Mouse (Mus musculus): Measurements from ENCODE around the gene Aurkaip1. TPM values are rescaled to one million over a fixed set of nuclear protein-coding genes. Genes with fewer than 3 reads are reported as not detected.

Aurkaip1 gene
- polyA plus RNA-seq, 1 experiment from 2014 or later: 146 TPM

DNA sequence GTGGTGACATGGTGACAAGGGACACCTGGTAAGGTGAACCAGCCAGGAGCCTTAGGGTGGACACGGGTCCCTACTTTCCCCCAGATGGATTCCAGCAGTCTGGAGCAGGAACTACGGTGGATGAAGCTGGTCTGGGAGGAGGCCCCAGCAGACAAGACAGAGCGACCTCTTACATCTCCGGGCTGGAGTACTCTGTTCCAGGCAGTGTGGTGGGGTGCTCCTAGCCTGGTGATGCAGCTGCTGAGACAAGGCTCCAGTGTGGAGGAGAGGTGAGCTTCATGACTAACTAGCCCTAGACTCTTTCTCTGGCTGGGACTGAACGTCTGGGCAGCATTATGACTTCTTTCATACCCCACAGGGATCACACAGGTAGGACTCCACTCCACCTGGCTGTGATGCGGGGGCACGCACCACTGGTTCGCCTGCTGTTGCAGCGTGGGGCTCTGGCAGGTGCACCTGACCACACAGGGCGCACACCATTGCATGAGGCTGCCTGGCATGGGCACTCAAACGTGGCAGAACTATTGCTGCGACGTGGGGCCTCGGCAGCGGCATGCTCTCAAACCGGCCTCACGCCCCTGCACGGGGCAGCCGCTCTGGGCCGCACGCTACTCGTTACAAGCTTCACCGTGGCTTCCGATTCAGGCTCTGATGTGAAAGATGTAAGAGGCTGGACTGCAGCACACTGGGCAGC, 39.7 kb upstream of the Aurkaip1 start:
- no peaks in the 10 kb centered on the region for H3K36me3 ChIP-seq (ENCODE audit: control insufficient read depth, insufficient read depth, low read length)
- 69% methylated on average over 24 of the region's 24 CpGs for WGBS
- H3K27ac ChIP-seq (ENCODE audit: low read length): no peak overlapping the region
- no peak overlapping the region for H3K9ac ChIP-seq (ENCODE audit: low read length)
- H3K4me3 ChIP-seq (ENCODE audit: low read length): no peak overlapping the region
- no peaks in the 10 kb centered on the region for H3K9me3 ChIP-seq (ENCODE audit: control insufficient read depth, low read length)
- no peak overlapping the region for H3K4me2 ChIP-seq (ENCODE audit: low read depth, low read length)
- H3K27me3 ChIP-seq (ENCODE audit: control insufficient read depth, insufficient read depth, low read depth, low read length): no peaks in the 10 kb centered on the region
- ATAC-seq (ENCODE audit: low read depth): no peak
- H3K4me1 ChIP-seq (replicated peaks; ENCODE audit: control insufficient read depth, insufficient read depth, low read length): no peaks in the 10 kb centered on the region

DNA sequence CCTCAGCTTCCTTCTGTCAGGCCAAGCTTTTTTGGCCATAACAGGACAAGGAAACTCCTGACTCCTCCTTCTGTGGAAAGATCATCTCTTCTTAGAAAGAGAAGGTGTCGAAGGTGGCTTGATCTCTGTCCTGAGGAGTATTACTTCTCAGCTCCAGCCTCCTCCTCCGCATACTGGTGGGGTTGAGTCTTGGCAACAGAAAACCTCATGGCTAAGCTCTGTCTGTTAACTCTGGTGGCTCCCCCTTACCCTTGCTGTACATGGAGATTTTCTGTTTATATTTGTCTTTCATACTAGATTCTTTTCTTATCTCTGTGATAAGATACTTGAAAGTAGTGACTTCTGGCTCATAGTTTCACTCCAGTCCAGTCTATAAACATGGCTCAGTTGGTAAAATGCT, 37.3 kb upstream of the Aurkaip1 start:
- no peaks in the 10 kb centered on the region for H3K9me3 ChIP-seq (ENCODE audit: control insufficient read depth, low read length)
- peak; percentile 47; the same call in 1 of the 2 replicates for ATAC-seq (ENCODE audit: low read depth)
- 45% methylated on average over 2 of the region's 2 CpGs for WGBS

DNA sequence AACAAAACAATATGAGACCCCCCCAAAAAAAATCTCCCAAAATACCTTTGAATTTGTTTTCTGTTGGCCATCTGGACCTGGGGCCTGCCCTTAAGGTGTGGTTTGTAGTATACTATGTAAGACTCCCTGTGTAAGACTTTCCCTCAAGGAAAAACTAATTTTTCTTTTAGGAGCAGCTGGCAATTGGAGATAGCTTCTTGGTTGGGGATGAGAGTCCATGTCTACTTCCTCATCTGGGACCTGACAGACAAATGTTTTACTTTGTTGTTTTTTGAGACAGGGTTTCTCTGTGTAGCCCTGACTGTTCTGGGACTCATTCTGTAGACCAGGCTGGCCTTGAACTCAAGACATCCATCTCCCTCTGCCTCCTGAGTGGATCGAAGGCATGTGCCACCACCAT, 29.0 kb upstream of the Aurkaip1 start:
- Histone ChIP-seq H3K9me3 (ENCODE audit: control insufficient read depth, low read length) (no peaks in the 10 kb centered on the region), H3K9ac (ENCODE audit: low read length) (no peak overlapping the region), H3K27ac (ENCODE audit: low read length) (no peak overlapping the region), H3K4me1 (replicated peaks; ENCODE audit: control insufficient read depth, insufficient read depth, low read length) (peaks cover 12% of the 10 kb centered on the region), H3K27me3 (ENCODE audit: control insufficient read depth, insufficient read depth, low read depth, low read length) (no peaks in the 10 kb centered on the region; the same call in 1 of the 2 replicates), H3K4me2 (ENCODE audit: low read depth, low read length) (no peak overlapping the region), H3K4me3 (ENCODE audit: low read length) (no peak overlapping the region), H3K36me3 (ENCODE audit: control insufficient read depth, insufficient read depth, low read length) (no peaks in the 10 kb centered on the region)
- no peak for ATAC-seq (ENCODE audit: low read depth)
- WGBS: 95% methylated on average over 1 of the region's 1 CpGs

More for the DNA sequence above, 37.3 kb upstream of the Aurkaip1 start:
- Histone ChIP-seq H3K36me3 (ENCODE audit: control insufficient read depth, insufficient read depth, low read length) (no peaks in the 10 kb centered on the region), H3K4me3 (ENCODE audit: low read length) (no peak overlapping the region), H3K4me2 (ENCODE audit: low read depth, low read length) (no peak overlapping the region), H3K27me3 (ENCODE audit: control insufficient read depth, insufficient read depth, low read depth, low read length) (no peaks in the 10 kb centered on the region; the same call in 1 of the 2 replicates), H3K27ac (ENCODE audit: low read length) (no peak overlapping the region), H3K4me1 (replicated peaks; ENCODE audit: control insufficient read depth, insufficient read depth, low read length) (no peaks in the 10 kb centered on the region), H3K9ac (ENCODE audit: low read length) (no peak overlapping the region)

DNA sequence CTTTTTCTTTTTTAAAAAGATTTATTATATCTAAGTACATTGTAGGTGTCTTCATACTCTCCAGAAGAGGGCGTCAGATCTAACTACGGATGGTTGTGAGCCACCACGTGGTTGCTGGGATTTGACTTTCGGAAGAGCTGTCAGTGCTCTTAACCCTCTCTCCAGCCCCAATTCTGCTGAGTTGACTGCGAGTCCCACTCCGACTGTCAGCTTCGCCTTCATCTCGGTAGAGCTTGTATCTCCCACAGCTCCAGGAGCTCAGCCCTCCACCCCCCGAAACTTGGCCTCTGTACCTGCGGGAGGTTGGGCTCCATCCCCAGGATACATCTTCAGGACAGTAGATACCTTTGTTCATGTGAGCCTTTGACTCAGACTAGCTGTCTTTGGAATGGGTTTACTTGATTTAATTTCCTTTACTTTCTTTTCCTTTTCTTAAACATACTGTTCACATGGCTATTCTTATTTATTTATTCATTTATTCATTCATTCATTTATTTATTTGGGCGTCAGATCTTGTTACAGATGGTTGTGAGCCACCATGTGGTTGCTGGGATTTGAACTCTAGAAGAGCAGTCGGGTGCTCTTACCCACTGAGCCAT, 28.2 kb upstream of the Aurkaip1 start, which contains the start of gene Mrpl20:
TSS of gene Mrpl20 (plus strand) at position 138 of the 599 bp plus-strand sequence.
- Histone ChIP-seq H3K36me3 (ENCODE audit: control insufficient read depth, insufficient read depth, low read length) (peaks cover 6% of the 10 kb centered on the region), H3K4me1 (replicated peaks; ENCODE audit: control insufficient read depth, insufficient read depth, low read length) (peaks cover 12% of the 10 kb centered on the region), H3K27ac (ENCODE audit: low read length) (peak within 1 kb of the TSS; percentile 64), H3K9me3 (ENCODE audit: control insufficient read depth, low read length) (no peaks in the 10 kb centered on the region), H3K27me3 (ENCODE audit: control insufficient read depth, insufficient read depth, low read depth, low read length) (no peaks in the 10 kb centered on the region), H3K4me2 (ENCODE audit: low read depth, low read length) (peak within 1 kb of the TSS; percentile 69), H3K9ac (ENCODE audit: low read length) (peak within 1 kb of the TSS; percentile 76), H3K4me3 (ENCODE audit: low read length) (peak within 1 kb of the TSS; percentile 81)
- WGBS: 8% methylated on average over 12 of the region's 12 CpGs
- no peak for ATAC-seq (ENCODE audit: low read depth)

DNA sequence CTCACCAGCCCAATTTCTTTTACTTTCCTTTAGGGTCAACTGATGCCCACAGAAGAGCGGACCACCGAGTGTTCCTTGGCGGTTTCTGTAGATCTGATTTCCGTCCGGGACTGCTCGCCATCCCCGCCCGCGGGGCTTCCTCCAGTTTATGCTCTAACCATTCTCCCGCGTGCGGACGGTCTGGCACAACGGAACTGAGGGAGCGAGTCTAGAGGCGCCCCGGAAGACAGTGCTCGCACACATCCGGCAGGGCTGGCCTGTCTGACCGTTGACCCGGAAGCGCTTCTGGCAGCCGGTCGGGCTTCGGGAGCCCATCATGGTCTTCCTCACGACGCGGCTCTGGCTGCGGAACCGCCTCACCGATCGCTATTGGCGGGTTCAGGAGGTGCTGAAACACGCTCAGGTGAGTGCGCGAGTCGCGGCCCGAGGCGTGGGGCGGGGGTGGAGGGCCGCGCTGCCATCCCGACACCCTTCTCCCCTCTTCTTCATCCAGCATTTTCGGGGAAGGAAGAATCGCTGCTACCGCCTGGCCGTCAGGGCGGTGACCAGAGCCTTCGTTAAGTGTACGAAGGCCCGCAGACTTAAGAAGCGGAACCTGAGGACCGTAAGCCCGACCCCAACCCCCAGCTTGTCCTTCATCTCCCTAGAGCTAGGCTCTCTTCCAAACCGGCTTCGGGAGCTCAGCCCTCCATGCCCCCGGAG, 27.6 kb upstream of the Aurkaip1 start:
- WGBS: under 1% methylated on average over 58 of the region's 58 CpGs
- Histone ChIP-seq H3K9ac (ENCODE audit: low read length) (peak overlapping the region; percentile 76), H3K36me3 (ENCODE audit: control insufficient read depth, insufficient read depth, low read length) (peaks cover 8% of the 10 kb centered on the region), H3K4me1 (replicated peaks; ENCODE audit: control insufficient read depth, insufficient read depth, low read length) (peaks cover 12% of the 10 kb centered on the region), H3K4me2 (ENCODE audit: low read depth, low read length) (peak overlapping the region; percentile 69), H3K4me3 (ENCODE audit: low read length) (peak overlapping the region; percentile 81), H3K27ac (ENCODE audit: low read length) (peak overlapping the region; percentile 64), H3K9me3 (ENCODE audit: control insufficient read depth, low read length) (no peaks in the 10 kb centered on the region), H3K27me3 (ENCODE audit: control insufficient read depth, insufficient read depth, low read depth, low read length) (no peaks in the 10 kb centered on the region)
- peak; percentile 98 for ATAC-seq (ENCODE audit: low read depth)

DNA sequence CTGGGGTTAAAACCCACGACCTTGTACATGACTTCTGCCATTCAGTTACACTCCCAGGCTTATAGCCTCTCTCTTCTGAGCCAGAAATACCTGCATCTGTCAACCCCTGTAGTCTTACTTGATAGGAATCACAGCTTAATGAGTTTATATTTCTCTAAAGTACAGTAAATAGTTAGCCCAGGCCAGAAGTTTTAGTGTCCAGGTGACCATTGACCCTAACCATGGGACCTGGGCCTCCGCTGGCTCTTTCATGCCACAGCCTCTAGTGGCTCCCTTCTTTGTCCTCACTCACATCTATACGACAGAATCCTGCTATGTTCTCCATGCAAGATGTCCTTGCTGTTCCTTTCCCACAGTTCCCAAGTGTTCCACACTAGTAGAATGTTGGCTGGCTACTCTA, 23.2 kb upstream of the Aurkaip1 start:
- 90% methylated on average over 3 of the region's 3 CpGs for WGBS
- no peak for ATAC-seq (ENCODE audit: low read depth)
- H3K9me3 ChIP-seq (ENCODE audit: control insufficient read depth, low read length): no peaks in the 10 kb centered on the region
- H3K27ac ChIP-seq (ENCODE audit: low read length): no peak overlapping the region
- no peaks in the 10 kb centered on the region for H3K27me3 ChIP-seq (ENCODE audit: control insufficient read depth, insufficient read depth, low read depth, low read length)
- H3K4me1 ChIP-seq (replicated peaks; ENCODE audit: control insufficient read depth, insufficient read depth, low read length): peaks cover 9% of the 10 kb centered on the region
- H3K9ac ChIP-seq (ENCODE audit: low read length): no peak overlapping the region
- no peak overlapping the region for H3K4me3 ChIP-seq (ENCODE audit: low read length)
- H3K4me2 ChIP-seq (ENCODE audit: low read depth, low read length): no peak overlapping the region
- H3K36me3 ChIP-seq (ENCODE audit: control insufficient read depth, insufficient read depth, low read length): peaks cover 30% of the 10 kb centered on the region

DNA sequence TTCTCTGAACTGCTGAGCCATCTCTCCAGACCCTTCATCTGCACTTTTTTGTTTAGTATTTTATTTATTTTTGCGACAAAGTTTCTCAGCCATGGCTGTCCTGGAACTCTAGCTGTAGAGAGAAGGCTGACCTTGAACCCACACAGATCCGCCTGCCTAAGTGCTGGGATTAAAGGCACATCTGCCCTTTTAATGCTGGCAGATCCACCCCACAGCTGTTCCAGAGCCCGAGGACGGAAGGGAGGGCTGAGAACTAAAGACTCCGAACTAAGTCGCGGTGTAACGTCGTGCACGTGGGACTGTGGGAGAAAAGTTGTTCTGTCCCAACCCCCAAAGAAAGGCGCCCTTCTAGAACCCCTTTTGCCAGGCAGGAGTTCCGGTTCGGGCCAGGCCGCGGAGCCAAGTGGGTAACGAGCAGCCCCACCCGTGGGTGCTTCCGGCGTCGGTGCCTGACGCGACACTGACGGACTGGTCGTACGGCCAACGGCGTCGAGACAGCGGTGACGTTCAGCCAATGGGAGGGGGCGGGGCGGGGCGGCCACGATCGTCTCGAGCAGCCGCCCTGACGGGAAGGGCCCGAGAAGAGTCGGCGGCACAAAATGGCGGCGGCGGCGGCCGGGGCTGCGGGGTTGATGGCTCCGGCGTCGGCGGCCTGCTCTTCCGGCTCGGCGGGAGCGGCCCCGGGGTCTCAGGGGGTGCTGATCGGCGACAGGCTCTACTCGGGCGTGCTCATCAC, 19.0 kb upstream of the Aurkaip1 start, which contains the start of gene Ccnl2:
TSS of gene Ccnl2 (plus strand) at position 561 of the 736 bp plus-strand sequence.
- peak within 1 kb of the TSS; percentile 93 for H3K4me3 ChIP-seq (ENCODE audit: low read length)
- peak within 1 kb of the TSS; percentile 99 for H3K9ac ChIP-seq (ENCODE audit: low read length)
- no peaks in the 10 kb centered on the region for H3K27me3 ChIP-seq (ENCODE audit: control insufficient read depth, insufficient read depth, low read depth, low read length)
- peaks cover 51% of the 10 kb centered on the region for H3K36me3 ChIP-seq (ENCODE audit: control insufficient read depth, insufficient read depth, low read length)
- peaks cover 9% of the 10 kb centered on the region for H3K4me1 ChIP-seq (replicated peaks; ENCODE audit: control insufficient read depth, insufficient read depth, low read length)
- ATAC-seq (ENCODE audit: low read depth): peak; percentile 99
- peak within 1 kb of the TSS; percentile 74 for H3K4me2 ChIP-seq (ENCODE audit: low read depth, low read length)
- under 1% methylated on average over 48 of the region's 60 CpGs for WGBS
- H3K9me3 ChIP-seq (ENCODE audit: control insufficient read depth, low read length): no peaks in the 10 kb centered on the region
- H3K27ac ChIP-seq (ENCODE audit: low read length): peak within 1 kb of the TSS; percentile 94

DNA sequence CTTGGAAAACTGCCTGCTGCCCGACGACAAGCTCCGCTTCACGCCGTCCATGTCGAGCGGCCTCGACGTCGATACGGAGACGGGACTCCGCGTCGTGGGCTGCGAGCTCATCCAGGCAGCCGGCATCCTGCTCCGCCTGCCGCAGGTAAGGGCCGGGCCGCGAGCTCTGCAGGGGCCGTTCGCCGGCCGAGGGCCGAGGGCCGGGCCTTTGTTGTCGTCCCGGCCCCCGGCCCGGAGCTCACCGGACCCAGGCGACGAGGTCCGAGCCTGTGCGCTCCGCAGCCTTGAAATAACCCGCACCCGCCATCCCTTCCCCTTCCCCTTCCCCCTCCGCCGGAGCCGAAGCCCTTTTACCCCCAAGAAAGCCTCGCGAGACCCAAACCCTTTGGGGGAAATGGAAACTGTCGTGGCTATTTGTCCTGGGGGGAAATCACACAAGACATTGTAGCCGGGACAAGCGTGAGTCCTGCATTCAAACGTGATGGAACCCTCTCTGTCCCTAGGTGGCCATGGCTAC, 18.3 kb upstream of the Aurkaip1 start:
- Histone ChIP-seq H3K9me3 (ENCODE audit: control insufficient read depth, low read length) (no peaks in the 10 kb centered on the region), H3K27ac (ENCODE audit: low read length) (peak overlapping the region; percentile 81), H3K9ac (ENCODE audit: low read length) (peak overlapping the region; percentile 99), H3K27me3 (ENCODE audit: control insufficient read depth, insufficient read depth, low read depth, low read length) (no peaks in the 10 kb centered on the region), H3K4me2 (ENCODE audit: low read depth, low read length) (peak overlapping the region; percentile 74), H3K4me3 (ENCODE audit: low read length) (peak overlapping the region; percentile 93), H3K36me3 (ENCODE audit: control insufficient read depth, insufficient read depth, low read length) (peaks cover 52% of the 10 kb centered on the region), H3K4me1 (replicated peaks; ENCODE audit: control insufficient read depth, insufficient read depth, low read length) (peaks cover 9% of the 10 kb centered on the region)
- ATAC-seq (ENCODE audit: low read depth): peak; percentile 32
- under 1% methylated on average over 42 of the region's 49 CpGs for WGBS

Measured in lung, embryonic 16.5 days (tissue).